Mouse (Mus musculus) forebrain, embryonic 10.5 days (tissue): ENCODE data around the gene Krtap4-16. TPM values are rescaled to one million over a fixed set of nuclear protein-coding genes. Genes with fewer than 3 reads are reported as not detected.
"Not testable (repeated sequence)": the region's sequence is repeated elsewhere in the genome, so short reads cannot be mapped to it uniquely, and the experiment has no call there.

Experiments used
- DNase-seq: peaks from one replicate; pipeline ENCODE4 v3.0.0-alpha.2; 2017; ENCODE audit warnings: low spot score; ENCODE audit errors: extremely low spot score
- H3K27ac ChIP-seq: fragments of 300-500 bp; sonication (generic); 2 replicates; pipeline ENCODE4 v1.5.1; 2016; ENCODE audit warnings: mild to moderate bottlenecking
- H3K27me3 ChIP-seq: fragments of 300-500 bp; sonication (generic); 2 replicates; pipeline ENCODE4 v1.6.1; 2016; ENCODE audit warnings: mild to moderate bottlenecking; ENCODE audit not compliant: poor library complexity, severe bottlenecking
- H3K36me3 ChIP-seq: fragments of 300-500 bp; sonication (generic); replicated peaks from 2 replicates; pipeline ENCODE4 v1.6.1; 2016; ENCODE audit warnings: mild to moderate bottlenecking, moderate library complexity
- H3K4me1 ChIP-seq: fragments of 300-500 bp; sonication (generic); 2 replicates; pipeline ENCODE4 v1.6.1; 2016
- H3K4me3 ChIP-seq: fragments of 300-500 bp; sonication (generic); 2 replicates; pipeline ENCODE4 v1.5.1; 2016; ENCODE audit warnings: mild to moderate bottlenecking, moderate library complexity
- H3K9me3 ChIP-seq: fragments of 300-500 bp; sonication (generic); 2 replicates; pipeline ENCODE4 v1.6.1; 2016; ENCODE audit warnings: mild to moderate bottlenecking, moderate library complexity
- WGBS: fragments of 180-500 bp; shearing (Covaris S2); methylation state at CpG from one replicate; pipeline ENCODE4 v1.1.7; 2016; 5-methylcytosine and 5-hydroxymethylcytosine counted together
- polyA plus RNA-seq: library from polyadenylated mRNA; unstranded; fragments of >200 nt; fragmentation: Nextera tagmentation; extraction: Ambion mirVana; gene quantifications from 2 replicates; pipeline ENCODE4 v1.2.1, GENCODE M21; 2016

Gene Krtap4-16
- polyA plus RNA-seq = not detected in 2 replicates

DNA sequence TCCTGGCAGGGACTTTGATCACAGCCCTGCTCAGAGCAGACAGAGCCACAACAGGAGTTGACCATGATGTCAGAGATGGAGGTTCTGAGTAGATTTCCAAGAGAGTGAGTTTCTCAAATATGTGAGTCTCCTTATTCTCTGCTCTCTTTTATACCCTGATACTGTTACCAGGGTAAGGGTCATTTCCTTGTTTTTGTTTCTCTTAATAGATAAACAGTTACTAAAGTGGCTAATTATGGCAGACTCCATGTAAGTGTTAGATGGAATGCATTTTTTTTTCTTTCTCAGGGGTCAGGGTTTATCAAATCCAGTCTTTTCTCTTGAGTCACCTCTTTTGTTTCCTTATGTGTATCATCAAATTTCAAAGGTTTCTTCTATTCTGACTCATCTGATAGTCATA is at the start of gene Krtap4-16:
Gene Krtap4-16, minus strand, starts transcription at position 101 of the 400 bp plus-strand sequence.
- Histone ChIP-seq H3K9me3 (0 out of 2 replicates have a peak, but pooled peaks cover 4% of the 10 kb centered on the region), H3K36me3 (no peaks in the 10 kb centered on the region), H3K27ac (peak within 1 kb of the TSS; percentile 44; the same call in 1 of the 2 replicates), H3K4me1 (no peaks in the 10 kb centered on the region), H3K4me3 (no peak within 1 kb of the TSS), H3K27me3 (no peaks in the 10 kb centered on the region)
- no peak for DNase-seq

DNA sequence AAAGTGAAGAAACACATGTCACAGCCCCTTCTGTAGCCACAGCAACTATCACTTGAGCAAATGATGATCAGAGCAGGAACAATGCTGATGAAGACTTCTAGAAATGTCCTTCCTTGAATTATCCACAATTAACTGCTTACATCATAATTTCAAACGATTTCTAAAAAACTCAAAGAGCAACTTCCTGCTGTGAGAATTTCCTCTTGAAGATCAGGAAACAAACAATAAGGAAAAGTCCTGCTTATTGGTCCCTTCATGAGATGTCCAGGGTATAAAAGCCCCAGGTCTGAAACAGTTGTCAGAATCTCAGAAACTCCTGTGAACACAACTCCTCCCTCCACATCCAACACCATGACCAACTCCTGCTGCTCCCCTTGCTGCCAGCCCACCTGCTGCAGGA is 27.5 kb upstream of the Krtap4-16 start, which contains the start of gene Gm11567:
Gene Gm11567, plus strand, starts transcription at position 301 of the 400 bp plus-strand sequence.
- not testable (repeated sequence) for H3K27ac ChIP-seq, H3K4me3 ChIP-seq, H3K27me3 ChIP-seq, DNase-seq, H3K4me1 ChIP-seq, H3K9me3 ChIP-seq, H3K36me3 ChIP-seq
- 72% methylated on average over 1 of the region's 1 CpGs for WGBS

DNA sequence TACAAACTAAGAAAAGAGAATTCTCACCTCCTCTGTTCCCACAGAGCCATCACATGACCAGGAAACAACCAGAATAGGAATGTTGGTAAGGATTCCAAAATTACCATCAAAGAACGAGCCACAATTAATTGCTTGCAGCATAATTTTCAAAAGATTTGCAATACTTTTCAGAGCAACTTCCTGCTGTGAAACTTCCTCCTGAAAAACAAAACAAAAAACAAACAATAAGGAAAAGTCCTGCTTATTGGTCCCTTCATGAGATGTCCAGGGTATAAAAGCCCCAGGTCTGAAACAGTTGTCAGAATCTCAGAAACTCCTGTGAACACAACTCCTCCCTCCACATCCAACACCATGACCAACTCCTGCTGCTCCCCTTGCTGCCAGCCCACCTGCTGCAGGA is 21.7 kb upstream of the Krtap4-16 start, which contains the start of gene Krtap9-1:
Gene Krtap9-1, plus strand, starts transcription at position 301 of the 400 bp plus-strand sequence.
- H3K27ac ChIP-seq = not testable (repeated sequence)

DNA sequence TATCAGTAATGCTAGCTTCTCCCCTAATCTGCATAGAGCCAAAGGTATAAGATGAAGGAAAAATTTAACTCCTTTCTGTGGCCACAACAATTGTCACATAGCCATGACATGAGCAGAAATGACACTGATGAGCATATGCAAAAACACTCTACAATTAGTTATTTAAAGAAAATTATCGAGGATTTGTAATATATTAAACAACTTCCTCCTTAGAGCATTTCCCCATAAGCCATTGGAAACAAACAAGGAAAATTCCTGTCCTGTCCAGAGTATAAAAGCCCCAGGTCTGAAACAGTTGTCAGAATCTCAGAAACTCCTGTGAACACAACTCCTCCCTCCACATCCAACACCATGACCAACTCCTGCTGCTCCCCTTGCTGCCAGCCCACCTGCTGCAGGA is 12.8 kb upstream of the Krtap4-16 start, which contains the start of gene Gm11559:
Gene Gm11559, plus strand, starts transcription at position 301 of the 400 bp plus-strand sequence.
- WGBS = 79% methylated on average over 1 of the region's 1 CpGs
- H3K4me3 ChIP-seq, H3K27me3 ChIP-seq, H3K36me3 ChIP-seq, H3K27ac ChIP-seq, DNase-seq, H3K9me3 ChIP-seq, H3K4me1 ChIP-seq: not testable (repeated sequence)

More for the DNA sequence above, 21.7 kb upstream of the Krtap4-16 start, which contains the start of gene Krtap9-1:
- not testable (repeated sequence) for H3K27me3 ChIP-seq, DNase-seq, H3K9me3 ChIP-seq, H3K36me3 ChIP-seq, H3K4me1 ChIP-seq, H3K4me3 ChIP-seq
- 91% methylated on average over 1 of the region's 1 CpGs for WGBS

DNA sequence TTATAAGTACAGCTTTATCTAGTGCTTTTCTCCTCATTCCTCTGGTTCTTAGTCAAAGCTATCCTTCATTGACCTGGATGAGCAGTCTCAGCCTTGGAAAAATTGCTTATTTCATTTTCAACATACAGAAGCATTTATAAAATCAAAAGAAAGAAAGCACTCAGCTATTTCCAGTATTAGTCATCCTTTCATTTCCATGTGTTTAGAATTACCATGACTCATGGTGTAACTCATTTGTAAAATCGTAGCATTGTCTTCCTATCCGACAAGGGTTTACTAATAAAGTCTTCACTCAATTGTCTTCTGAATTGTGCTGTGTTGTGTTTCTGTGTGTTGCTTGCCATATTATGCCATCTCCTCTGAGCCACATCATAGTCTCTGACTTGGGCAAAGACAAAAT is 7.4 kb upstream of the Krtap4-16 start:
- Histone ChIP-seq H3K36me3 (no peaks in the 10 kb centered on the region), H3K9me3 (no peaks in the 10 kb centered on the region), H3K27me3 (no peaks in the 10 kb centered on the region), H3K4me3 (no peak overlapping the region), H3K27ac (no peak overlapping the region), H3K4me1 (no peaks in the 10 kb centered on the region)
- WGBS = 88% methylated on average over 2 of the region's 2 CpGs
- no peak for DNase-seq

DNA sequence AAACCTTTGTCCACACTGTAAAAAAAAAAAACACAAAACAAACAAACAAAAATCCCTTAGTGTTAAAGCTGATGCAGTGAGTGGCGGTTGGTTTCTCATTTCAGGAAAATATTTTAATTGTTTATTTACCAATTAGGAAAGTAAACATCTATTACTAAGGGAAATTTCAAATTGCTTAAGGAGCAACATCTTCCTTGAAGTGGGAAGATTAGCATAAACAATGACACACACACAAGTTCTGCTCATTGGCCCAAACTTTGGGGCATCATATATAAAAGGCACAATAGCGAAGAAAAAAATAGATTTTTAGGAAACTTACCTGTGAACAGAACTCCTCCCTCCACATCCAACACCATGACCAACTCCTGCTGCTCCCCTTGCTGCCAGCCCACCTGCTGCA is 6.2 kb upstream of the Krtap4-16 start, which contains the start of gene Gm11568:
Gene Gm11568, plus strand, starts transcription at position 301 of the 400 bp plus-strand sequence.
- H3K36me3 ChIP-seq = no peaks in the 10 kb centered on the region
- H3K4me1 ChIP-seq = no peaks in the 10 kb centered on the region
- H3K9me3 ChIP-seq = no peaks in the 10 kb centered on the region
- no peak within 1 kb of the TSS for H3K27ac ChIP-seq
- no peak within 1 kb of the TSS for H3K4me3 ChIP-seq
- no peaks in the 10 kb centered on the region for H3K27me3 ChIP-seq
- WGBS = 83% methylated on average over 2 of the region's 2 CpGs
- DNase-seq = no peak

DNA sequence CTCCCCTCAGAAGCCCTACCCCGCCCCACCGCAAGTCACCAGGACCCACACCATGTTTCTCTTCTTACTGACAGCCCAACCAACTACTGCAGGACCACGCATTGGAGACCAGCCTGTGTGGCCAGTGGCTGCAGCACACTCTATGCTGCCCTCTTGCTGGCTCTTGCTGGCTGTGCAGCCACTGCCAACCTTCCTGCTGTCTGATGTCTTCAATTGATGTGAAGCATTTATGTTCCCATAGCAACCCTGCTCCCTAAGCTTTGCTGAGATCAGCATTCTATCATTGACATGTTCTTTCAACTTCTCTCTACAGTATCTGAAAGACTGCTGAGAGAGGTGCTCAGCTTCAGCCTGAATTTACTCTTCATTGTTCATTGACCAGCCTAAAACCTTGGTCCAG is 2.7 kb upstream of the Krtap4-16 start:
- H3K4me1 ChIP-seq = no peaks in the 10 kb centered on the region
- no peak for DNase-seq
- H3K27ac ChIP-seq = no peak overlapping the region
- H3K27me3 ChIP-seq = no peaks in the 10 kb centered on the region
- no peaks in the 10 kb centered on the region for H3K36me3 ChIP-seq
- H3K9me3 ChIP-seq = 0 out of 2 replicates have a peak, but pooled peaks cover 4% of the 10 kb centered on the region
- WGBS = 66% methylated on average over 3 of the region's 3 CpGs
- no peak overlapping the region for H3K4me3 ChIP-seq

DNA sequence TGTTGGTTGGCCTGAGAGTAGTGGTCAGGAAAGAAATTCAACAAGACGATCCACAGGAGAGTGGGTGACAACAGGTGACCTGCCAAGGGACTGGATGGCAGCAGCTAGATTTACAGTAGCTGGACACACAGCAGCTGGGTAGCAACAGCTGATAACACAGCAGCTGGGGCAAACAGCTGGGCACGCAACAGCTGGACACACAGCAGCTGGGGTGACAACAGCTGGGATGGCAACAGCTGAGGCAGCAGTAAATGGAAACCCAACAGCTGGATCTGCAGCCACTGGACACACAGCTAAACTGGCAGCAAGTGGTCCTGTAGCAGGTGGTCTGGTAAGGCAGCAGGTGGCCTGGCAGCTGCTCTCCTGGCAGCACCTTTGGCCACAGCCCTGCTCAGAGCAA is 4.7 kb downstream of the Krtap4-16 start:
- no peak for DNase-seq
- H3K4me1 ChIP-seq = peaks cover 14% of the 10 kb centered on the region
- H3K4me3 ChIP-seq = no peak overlapping the region
- H3K27ac ChIP-seq = no peak overlapping the region
- H3K36me3 ChIP-seq = no peaks in the 10 kb centered on the region
- 0 out of 2 replicates have a peak, but pooled peaks cover 4% of the 10 kb centered on the region for H3K9me3 ChIP-seq
- H3K27me3 ChIP-seq = no peaks in the 10 kb centered on the region
- WGBS = 100% methylated on average over 2 of the region's 2 CpGs

DNA sequence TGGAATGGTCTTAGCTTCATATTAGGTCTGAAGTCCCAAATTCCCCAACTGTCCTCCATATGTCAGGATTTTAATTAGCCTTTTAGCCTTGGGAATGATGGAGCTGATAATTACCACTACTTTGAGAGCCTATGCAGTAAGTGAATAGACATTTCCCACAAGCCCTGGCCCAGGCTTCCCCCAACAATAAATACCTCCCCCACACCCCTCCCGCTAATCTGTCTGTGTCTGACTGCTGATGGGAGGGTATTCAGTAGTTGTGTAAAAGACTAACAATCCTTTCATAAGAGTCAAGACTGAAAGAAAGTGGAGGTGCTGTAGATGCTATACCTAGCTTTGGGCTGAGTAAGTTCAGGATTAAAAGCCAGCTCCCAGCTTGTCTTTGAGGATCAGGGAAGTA is 9.2 kb downstream of the Krtap4-16 start:
- WGBS = 64% methylated on average over 1 of the region's 1 CpGs
- no peak for DNase-seq
- no peak overlapping the region for H3K27ac ChIP-seq

DNA sequence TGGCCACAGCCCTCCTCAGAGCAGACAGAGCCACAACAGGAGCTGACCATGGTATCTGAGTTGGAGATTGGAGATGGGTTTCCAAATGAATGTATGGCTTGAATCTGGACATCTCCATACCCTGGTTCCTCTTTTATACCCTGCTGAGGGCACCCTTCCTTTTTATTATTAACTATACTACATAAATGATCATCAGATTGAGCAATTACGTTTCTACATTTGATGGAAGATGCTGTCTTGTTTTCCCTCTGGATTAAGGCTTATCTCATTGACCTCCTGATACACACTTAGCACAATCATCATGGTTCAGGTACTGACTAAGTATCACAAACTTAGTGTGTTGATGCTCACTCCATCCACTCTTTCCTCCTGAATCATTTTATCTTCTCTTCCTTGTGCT is 13.4 kb downstream of the Krtap4-16 start, which contains the start of gene 2300003K06Rik:
Gene 2300003K06Rik, minus strand, starts transcription at position 101 of the 400 bp plus-strand sequence.
- DNase-seq = no peak
- Histone ChIP-seq H3K4me3 (no peak within 1 kb of the TSS), H3K4me1 (peaks cover 18% of the 10 kb centered on the region), H3K9me3 (no peaks in the 10 kb centered on the region), H3K27me3 (no peaks in the 10 kb centered on the region), H3K36me3 (no peaks in the 10 kb centered on the region), H3K27ac (no peak within 1 kb of the TSS)
- 73% methylated on average over 1 of the region's 1 CpGs for WGBS

More for the DNA sequence above, 9.2 kb downstream of the Krtap4-16 start:
- Histone ChIP-seq H3K36me3 (no peaks in the 10 kb centered on the region), H3K4me3 (no peak overlapping the region), H3K4me1 (peaks cover 20% of the 10 kb centered on the region), H3K27me3 (no peaks in the 10 kb centered on the region), H3K9me3 (no peaks in the 10 kb centered on the region)

DNA sequence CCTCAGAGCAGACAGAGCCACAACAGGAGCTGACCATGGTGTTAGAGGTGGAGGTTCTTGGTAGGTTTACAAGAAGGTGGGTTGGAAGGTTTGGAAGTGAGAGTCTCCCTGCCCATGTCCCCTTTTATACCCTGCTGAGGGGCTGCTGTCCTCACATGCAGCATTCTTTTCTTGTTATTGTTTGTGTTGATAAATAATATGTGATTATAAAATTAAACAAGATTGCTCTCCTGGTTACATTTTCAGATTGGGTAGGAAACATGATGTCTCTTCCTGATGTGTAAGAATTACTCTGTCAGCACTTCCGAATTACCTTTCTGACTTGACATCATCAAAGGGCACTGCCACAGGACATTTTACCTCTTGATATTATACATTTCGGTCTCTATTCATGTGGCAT is 35.8 kb downstream of the Krtap4-16 start, which contains the start of gene Gm11564:
Gene Gm11564, minus strand, starts transcription at position 101 of the 400 bp plus-strand sequence.
- WGBS = 87% methylated on average over 2 of the region's 2 CpGs
- peak within 1 kb of the TSS; percentile 61; the same call in 1 of the 2 replicates for H3K27ac ChIP-seq
- H3K36me3 ChIP-seq, H3K4me3 ChIP-seq, H3K9me3 ChIP-seq, H3K4me1 ChIP-seq, DNase-seq, H3K27me3 ChIP-seq: not testable (repeated sequence)

DNA sequence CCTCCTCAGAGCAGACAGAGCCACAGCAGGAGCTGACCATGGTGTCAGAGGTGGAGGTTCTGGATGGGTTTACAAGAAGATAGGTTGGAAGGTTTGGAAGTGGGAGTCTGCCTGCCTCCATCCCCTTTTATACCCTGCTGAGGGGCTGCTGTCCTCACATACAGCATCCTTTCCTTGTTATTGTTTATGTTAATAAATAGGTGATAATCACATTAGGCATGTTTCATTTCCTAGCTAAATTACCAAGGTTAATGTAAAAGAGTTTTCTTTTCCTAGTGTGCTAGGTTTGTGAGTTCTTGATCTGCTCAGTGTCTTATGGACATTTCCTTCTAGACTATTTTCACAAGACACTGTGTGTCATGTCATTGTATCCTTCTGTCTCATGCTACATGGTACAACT is 41.6 kb downstream of the Krtap4-16 start, which contains the start of gene Krtap4-13:
Gene Krtap4-13, minus strand, starts transcription at position 101 of the 400 bp plus-strand sequence.
- not testable (repeated sequence) for H3K9me3 ChIP-seq, H3K27me3 ChIP-seq, H3K4me3 ChIP-seq, H3K36me3 ChIP-seq, H3K27ac ChIP-seq, DNase-seq, H3K4me1 ChIP-seq

DNA sequence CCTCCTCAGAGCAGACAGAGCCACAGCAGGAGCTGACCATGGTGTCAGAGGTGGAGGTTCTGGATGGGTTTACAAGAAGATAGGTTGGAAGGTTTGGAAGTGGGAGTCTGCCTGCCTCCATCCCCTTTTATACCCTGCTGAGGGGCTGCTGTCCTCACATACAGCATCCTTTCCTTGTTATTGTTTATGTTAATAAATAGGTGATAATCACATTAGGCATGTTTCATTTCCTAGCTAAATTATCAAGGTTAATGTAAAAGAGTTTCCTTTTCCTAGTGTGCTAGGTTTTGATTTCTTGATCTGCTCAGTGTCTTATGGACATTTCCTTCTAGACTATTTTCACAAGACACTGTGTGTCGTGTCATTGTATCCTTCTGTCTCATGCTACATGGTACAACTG is 47.1 kb downstream of the Krtap4-16 start, which contains the start of gene Gm11554:
Gene Gm11554, minus strand, starts transcription at position 101 of the 400 bp plus-strand sequence.
- no CpG with 5 or more reads among the region's 1 CpGs for WGBS
- not testable (repeated sequence) for H3K27me3 ChIP-seq, H3K9me3 ChIP-seq, H3K27ac ChIP-seq, H3K4me1 ChIP-seq, H3K4me3 ChIP-seq, DNase-seq, H3K36me3 ChIP-seq
